Mouse (Mus musculus): Measurements from ENCODE around the gene Itga2b.

- TF ChIP-seq POLR2A (IDR thresholded peaks at IDR 0.05; ENCODE audit: control insufficient read depth, low read depth, low read length) (no peak), CTCF (IDR thresholded peaks at IDR 0.05; ENCODE audit: control insufficient read depth, insufficient read depth, insufficient replicate concordance, low read depth, low read length) (no peak)
Observed at GRCm38 (mm10) chr11:102405544-102406285, 64.2 kb downstream of the Itga2b start.
